Mouse (Mus musculus) bone marrow, adult 2 months (tissue): ENCODE results near the gene Kifap3. TPM values are rescaled to one million over a fixed set of nuclear protein-coding genes. Genes with fewer than 3 reads are reported as not detected.
A peak's percentile ranks its signal among the peaks of the same experiment; 100 is the strongest.

Experiments
- H3K27ac ChIP-seq: fragments of 200-500 bp; 2 replicates; pipeline ENCODE4 v1.5.1; 2012; ENCODE audit warnings: low read depth, mild to moderate bottlenecking, control low read depth, inconsistent platforms, low read length; ENCODE audit not compliant: control insufficient read depth, poor library complexity, insufficient read depth
- H3K4me1 ChIP-seq: fragments of 200-500 bp; 2 replicates; pipeline ENCODE4 v1.6.1; 2011; ENCODE audit warnings: low read length; ENCODE audit not compliant: control insufficient read depth, insufficient read depth
- H3K4me3 ChIP-seq: fragments of 200-500 bp; replicated peaks from 2 replicates; pipeline ENCODE3; 2011; ENCODE audit warnings: mild to moderate bottlenecking, low read depth, low read length, control low read depth; ENCODE audit not compliant: control insufficient read depth
- CTCF ChIP-seq: fragments of 200-500 bp; IDR thresholded peaks from 2 replicates; pipeline ENCODE4 v1.5.1; 2011; ENCODE audit warnings: low read length, control low read depth; ENCODE audit not compliant: control insufficient read depth, insufficient read depth
- POLR2A ChIP-seq: fragments of 200-500 bp; IDR thresholded peaks from 2 replicates; pipeline ENCODE4 v1.6.1; 2011; ENCODE audit warnings: low read depth, mild to moderate bottlenecking, control low read depth, low read length, borderline replicate concordance; ENCODE audit not compliant: control insufficient read depth
- WGBS: fragments of 180-500 bp; shearing (Covaris S2); methylation state at CpG from one replicate; pipeline ENCODE4 v1.1.7; 2018; 5-methylcytosine and 5-hydroxymethylcytosine counted together
- polyA plus RNA-seq: library from polyadenylated mRNA; stranded (reverse); fragments of >200 nt; gene quantifications from 2 replicates; pipeline ENCODE4 v1.2.4, GENCODE M21; 2011; ENCODE audit warnings: low replicate concordance; ENCODE audit not compliant: missing spikeins, insufficient read depth, insufficient read length

Kifap3 gene
- polyA plus RNA-seq, 1 experiment, result 4.5 TPM

GRCm38 (mm10) chr1:163908389-163908788 is 129.0 kb downstream of the Kifap3 start:
- TF ChIP-seq CTCF (no peak), POLR2A (no peak)
- Histone ChIP-seq H3K4me1 (no peaks in the 10 kb centered on the region), H3K27ac (no peak overlapping the region), H3K4me3 (no peak overlapping the region)
- 70% methylated on average over 11 of the region's 11 CpGs for WGBS

GRCm38 (mm10) chr1:163910343-163910742 is 131.0 kb downstream of the Kifap3 start:
- Histone ChIP-seq H3K4me1 (no peaks in the 10 kb centered on the region), H3K27ac (no peak overlapping the region), H3K4me3 (no peak overlapping the region)
- TF ChIP-seq CTCF (no peak), POLR2A (no peak)
- WGBS, result 9% methylated on average over 2 of the region's 2 CpGs

- TF ChIP-seq CTCF (no peak), POLR2A (no peak)
- WGBS, result 94% methylated on average over 9 of the region's 9 CpGs
These were observed 131.4 kb downstream of the Kifap3 start for GRCm38 (mm10) chr1:163910785-163911184.

GRCm38 (mm10) chr1:163911981-163912380 is 132.6 kb downstream of the Kifap3 start:
- Histone ChIP-seq H3K4me1 (no peaks in the 10 kb centered on the region), H3K27ac (no peak overlapping the region), H3K4me3 (no peak overlapping the region)
- TF ChIP-seq POLR2A (no peak), CTCF (no peak)
- WGBS, result 88% methylated on average over 11 of the region's 11 CpGs

More at GRCm38 (mm10) chr1:163910785-163911184, 131.4 kb downstream of the Kifap3 start:
- Histone ChIP-seq H3K4me1 (no peaks in the 10 kb centered on the region), H3K4me3 (no peak overlapping the region), H3K27ac (no peak overlapping the region)

- Histone ChIP-seq H3K27ac (no peak overlapping the region), H3K4me3 (no peak overlapping the region), H3K4me1 (no peaks in the 10 kb centered on the region)
- WGBS, result 89% methylated on average over 5 of the region's 5 CpGs
- TF ChIP-seq POLR2A (no peak), CTCF (no peak)
These were observed 138.2 kb downstream of the Kifap3 start for GRCm38 (mm10) chr1:163917349-163918160.

GRCm38 (mm10) chr1:163924093-163924492 is 144.7 kb downstream of the Kifap3 start:
- H3K27ac ChIP-seq, result no peak overlapping the region
- H3K4me1 ChIP-seq, result no peaks in the 10 kb centered on the region; the same call in 1 of the 2 replicates
- WGBS, result 88% methylated on average over 8 of the region's 8 CpGs
- TF ChIP-seq CTCF (no peak), POLR2A (no peak)
- no peak overlapping the region for H3K4me3 ChIP-seq

GRCm38 (mm10) chr1:163928846-163929245 is 149.5 kb downstream of the Kifap3 start, which contains the start of gene Scyl3:
Gene Scyl3 (plus strand): TSS chr1:163929100.
- 77% methylated on average over 7 of the region's 7 CpGs for WGBS
- H3K4me1 ChIP-seq, result no peaks in the 10 kb centered on the region; the same call in 1 of the 2 replicates
- peak within 1 kb of the TSS; percentile 84 for H3K27ac ChIP-seq
- H3K4me3 ChIP-seq, result peak within 1 kb of the TSS; percentile 100
- TF ChIP-seq POLR2A (no peak), CTCF (no peak)

GRCm38 (mm10) chr1:163929636-163930457 is 150.5 kb downstream of the Kifap3 start:
- under 1% methylated on average over 77 of the region's 77 CpGs for WGBS
- Histone ChIP-seq H3K4me1 (no peaks in the 10 kb centered on the region; the same call in 1 of the 2 replicates), H3K4me3 (peak overlapping the region; percentile 100), H3K27ac (peak overlapping the region; percentile 84)
- no peak for TF ChIP-seq CTCF
- TF ChIP-seq POLR2A, result peak; percentile 38; the same call in 1 of the 2 replicates
